Mouse (Mus musculus): ENCODE data around the gene Atg4a-ps.

The Atg4a-ps gene

DNA sequence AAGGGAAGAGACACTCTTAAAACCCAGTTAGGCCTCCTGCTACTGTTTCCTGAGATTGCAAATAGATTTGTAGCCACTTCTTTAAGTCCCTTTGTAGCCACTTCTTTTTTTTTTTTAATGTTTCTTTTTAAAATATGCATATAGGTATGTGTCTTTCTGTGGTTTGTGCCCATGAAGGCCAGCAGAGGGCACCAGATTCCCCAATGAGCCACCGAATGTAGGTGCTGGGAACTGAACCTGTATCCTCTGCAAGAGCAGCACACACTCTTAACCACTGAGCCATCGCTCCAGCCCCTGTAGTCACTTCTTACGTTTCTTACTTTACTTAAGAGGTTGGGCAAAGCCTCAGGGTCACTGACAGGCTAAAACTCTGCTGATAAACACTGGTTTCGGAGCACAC lies 19.4 kb downstream of the Atg4a-ps start:
- no peak for DNase-seq (ENCODE audit: low read depth)

- no peak for DNase-seq (ENCODE audit: low read depth)
These were observed 20.7 kb downstream of the Atg4a-ps start for GRCm38 (mm10) chr3:103625169-103625568.

- peak; percentile 34 for DNase-seq (ENCODE audit: low read depth)
These were observed 21.2 kb downstream of the Atg4a-ps start for GRCm38 (mm10) chr3:103624591-103625051.

- no peak for DNase-seq (ENCODE audit: low read depth)
These were observed 21.9 kb downstream of the Atg4a-ps start for GRCm38 (mm10) chr3:103623893-103624470.

GRCm38 (mm10) chr3:103620101-103620500 lies 25.8 kb downstream of the Atg4a-ps start:
- DNase-seq (ENCODE audit: low read depth): no peak

- DNase-seq (ENCODE audit: low read depth): no peak
These were observed 28.9 kb downstream of the Atg4a-ps start for GRCm38 (mm10) chr3:103616981-103617380.

- DNase-seq (ENCODE audit: low read depth): no peak
These were observed 30.2 kb downstream of the Atg4a-ps start for GRCm38 (mm10) chr3:103615621-103616020.

DNA sequence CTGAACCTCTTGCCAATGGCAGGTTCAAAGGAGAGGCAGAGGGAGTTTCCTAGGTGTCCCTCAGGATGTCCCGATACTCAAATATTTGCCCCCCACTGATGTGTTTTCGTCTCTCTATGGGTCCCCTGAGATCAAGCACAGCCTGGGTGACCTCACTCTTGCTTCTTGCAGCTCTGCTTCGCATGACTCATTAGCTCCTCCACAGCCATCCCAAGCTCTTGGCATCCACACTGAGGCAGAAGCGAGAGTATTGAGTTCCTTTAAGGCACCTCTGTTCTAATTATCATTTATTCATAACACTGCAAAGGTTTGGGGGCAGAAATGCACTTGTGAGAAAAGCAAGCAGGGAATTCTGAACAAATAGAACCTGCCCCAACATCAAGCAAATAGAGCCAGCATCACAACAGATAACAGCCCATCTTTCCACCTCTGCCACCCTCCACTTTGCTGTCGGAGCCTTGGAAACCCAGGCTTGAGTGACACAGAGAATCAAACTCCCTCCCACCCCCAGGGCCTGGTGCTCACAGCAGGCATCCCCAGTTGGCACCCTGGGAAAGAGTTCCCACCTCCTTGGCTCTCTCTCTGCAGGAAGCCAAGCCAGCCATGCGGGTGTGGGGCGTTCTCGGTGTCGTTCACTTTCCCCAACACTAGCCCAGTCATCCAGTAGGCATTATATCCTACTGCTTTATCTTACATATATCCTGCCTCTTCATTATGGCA lies 33.1 kb downstream of the Atg4a-ps start:
- no peak for DNase-seq (ENCODE audit: low read depth)

DNA sequence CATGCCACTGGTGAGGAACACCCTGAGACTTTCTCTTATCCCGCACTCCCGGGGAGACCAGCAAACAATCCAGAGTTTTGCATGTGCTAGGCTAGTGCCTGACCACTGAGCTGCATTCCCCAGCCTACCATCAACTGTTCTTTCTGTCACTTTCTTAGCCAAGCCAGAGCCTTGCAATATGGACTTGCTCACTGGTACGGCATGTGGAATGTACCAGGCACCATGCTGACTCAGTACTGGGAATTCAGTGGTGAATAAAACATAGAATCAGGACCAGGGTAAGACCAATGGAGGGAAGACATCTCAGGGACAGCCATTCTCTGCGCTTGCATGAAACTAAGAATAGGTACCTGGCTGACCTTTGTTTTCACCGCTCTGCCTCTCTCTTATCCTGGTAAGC lies 35.6 kb downstream of the Atg4a-ps start:
- no peak for DNase-seq (ENCODE audit: low read depth)

- DNase-seq (ENCODE audit: low read depth): no peak
These were observed 38.9 kb downstream of the Atg4a-ps start for GRCm38 (mm10) chr3:103606660-103607595.

DNA sequence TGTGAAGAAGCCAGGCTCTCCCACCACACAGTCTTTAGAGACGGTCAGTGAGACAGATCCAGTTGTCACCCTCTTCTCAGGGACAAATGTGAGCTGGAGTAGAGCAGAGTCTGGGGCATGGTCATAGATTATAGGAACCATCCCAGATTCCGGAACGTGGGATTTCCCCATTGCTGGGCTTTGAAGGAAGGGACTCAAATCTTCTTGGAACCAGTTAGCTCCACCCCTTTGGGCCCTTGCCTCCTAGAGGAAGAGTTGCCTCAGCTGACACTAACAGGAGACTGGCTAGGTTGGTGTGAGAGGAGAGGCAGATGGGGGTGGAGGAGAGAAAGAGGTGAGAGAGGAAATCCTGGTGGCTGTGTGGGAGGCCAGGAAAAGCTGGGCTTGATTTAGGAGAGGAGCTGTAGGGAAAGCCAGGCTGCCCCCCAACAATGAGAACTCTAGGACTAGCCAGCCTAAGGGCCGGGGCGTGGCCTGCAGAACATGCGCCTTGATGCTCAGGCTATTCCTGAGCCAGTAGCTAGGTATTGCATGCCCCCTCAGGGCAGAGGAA lies 39.7 kb downstream of the Atg4a-ps start:
- DNase-seq (ENCODE audit: low read depth): no peak

DNA sequence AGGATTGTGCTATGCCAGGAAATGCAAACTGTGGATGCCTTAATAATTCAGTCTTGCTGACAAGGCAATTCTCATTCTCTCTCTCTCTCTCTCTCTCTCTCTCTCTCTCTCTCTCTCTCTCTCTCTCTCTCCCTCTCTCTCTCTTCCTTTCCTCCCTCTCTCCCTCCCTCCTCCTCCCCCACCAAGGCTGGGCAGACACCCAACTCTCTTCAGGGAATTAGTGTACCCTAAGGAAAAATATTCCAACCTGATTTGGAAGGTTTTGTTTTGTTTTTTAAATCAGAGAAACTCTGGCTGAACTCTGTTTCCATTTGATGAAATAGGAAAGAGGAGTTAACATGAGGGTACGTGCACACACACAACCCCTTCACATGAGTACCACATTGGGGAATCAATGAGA lies 44.3 kb downstream of the Atg4a-ps start:
- no peak for DNase-seq (ENCODE audit: low read depth)

DNA sequence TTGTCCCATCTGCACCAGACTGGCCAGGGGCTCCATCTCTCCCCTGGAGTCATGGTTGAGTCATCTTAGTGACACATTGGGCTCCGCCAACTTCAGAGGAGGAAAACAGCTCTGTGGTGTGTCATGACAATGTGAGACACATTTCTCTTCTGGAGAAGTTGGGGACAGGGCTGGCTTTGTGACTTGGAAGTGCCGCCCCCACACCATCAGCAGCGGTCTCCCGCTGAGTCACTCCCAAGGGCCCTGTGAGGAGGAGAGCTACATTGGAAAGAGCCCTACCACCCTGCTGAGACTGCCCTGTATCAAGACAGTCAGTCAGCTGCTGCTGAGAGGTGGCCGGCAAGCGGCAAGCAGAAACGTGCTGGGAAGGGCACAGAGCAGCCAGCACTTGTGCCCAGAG lies 44.9 kb downstream of the Atg4a-ps start:
- DNase-seq (ENCODE audit: low read depth): peak; percentile 4

DNA sequence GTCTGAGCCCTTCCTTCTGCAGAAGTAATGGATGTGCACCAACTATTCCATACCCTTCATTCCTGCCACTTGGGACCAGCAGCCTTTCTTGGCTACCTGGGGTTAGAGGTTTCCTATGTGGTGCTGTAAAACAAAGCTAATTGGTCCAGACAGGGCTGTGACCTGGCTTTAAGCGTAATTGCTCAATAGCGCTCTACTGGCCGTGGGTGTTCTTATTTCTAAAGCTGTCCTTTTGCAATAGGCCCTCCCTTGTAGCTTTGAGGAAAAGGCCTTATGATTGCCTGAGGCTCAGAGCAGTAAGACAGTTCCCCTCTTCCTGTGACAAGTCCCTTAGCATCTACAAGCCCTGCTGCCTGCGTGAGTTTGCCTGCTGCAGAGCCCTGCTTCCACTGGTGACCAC lies 48.3 kb downstream of the Atg4a-ps start:
- peak; percentile 6 for DNase-seq (ENCODE audit: low read depth)

GRCm38 (mm10) chr3:103595271-103595810 lies 50.5 kb downstream of the Atg4a-ps start:
- no peak for DNase-seq (ENCODE audit: low read depth)
